Comparison of ENCODE assay signal across 13 mouse cellular contexts in the genomic region with DNA sequence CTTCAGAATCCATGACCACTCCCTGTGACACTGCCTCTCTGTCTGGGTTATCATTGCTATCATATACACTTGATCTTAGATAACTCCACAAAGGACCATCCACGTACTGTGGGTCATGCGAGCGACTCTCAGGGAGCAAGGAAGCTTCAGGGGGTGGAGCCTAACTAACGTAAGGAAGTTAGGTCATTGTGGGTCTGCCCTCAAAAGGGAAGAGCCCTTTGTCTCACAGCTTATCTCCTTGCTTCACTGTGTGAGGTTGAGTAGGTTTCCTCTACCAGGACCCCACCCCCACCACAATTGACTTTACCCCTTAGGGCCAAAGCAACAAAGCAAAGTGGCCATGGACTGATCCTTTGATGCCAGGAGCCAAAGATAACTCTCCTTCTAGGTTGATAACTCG. TPM values are rescaled to one million over a fixed set of nuclear protein-coding genes. Genes with fewer than 3 reads are reported as not detected.
DNase-seq lines count a peak whose midpoint lies in the region; ATAC-seq and TF ChIP-seq lines count a peak whose summit lies in the region.
"Had no signal": no experiment of that assay in that cellular context is flagged by ENCODE, and none has a peak within 500 bp of the region (broad histone marks: within the 10 kb centered on the region; RNA-seq: fewer than 3 reads in every experiment).

No protein-coding gene starts in this region.

- H3K4me3 ChIP-seq in heart, embryonic 10.5 days = peak overlapping the region; percentile 3; the same call in 1 of the 2 replicates
- H3K4me3 ChIP-seq in liver, embryonic 16.5 days (ENCODE audit: low read depth, low read length) = no peak overlapping the region
- H3K4me3 ChIP-seq in hindbrain, postnatal 0 days (ENCODE audit: low read length) = no peak overlapping the region
- H3K4me3 ChIP-seq: left cerebral cortex, adult 2 months; neural tube, embryonic 13.5 days had no signal

- H3K27ac ChIP-seq in heart, embryonic 10.5 days = peak overlapping the region; percentile 80
- H3K27ac ChIP-seq in liver, embryonic 16.5 days (ENCODE audit: low read length) = no peak overlapping the region
- H3K27ac ChIP-seq in hindbrain, postnatal 0 days = no peak overlapping the region
- H3K27ac ChIP-seq: kidney, postnatal 0 days; left cerebral cortex, adult 2 months; neural tube, embryonic 13.5 days had no signal

- H3K27me3 ChIP-seq in heart, embryonic 10.5 days (ENCODE audit: insufficient read depth, poor library complexity, severe bottlenecking) = no peaks in the 10 kb centered on the region
- no peaks in the 10 kb centered on the region for H3K27me3 ChIP-seq in liver, embryonic 16.5 days (ENCODE audit: control insufficient read depth, insufficient read depth, low read depth, low read length)
- no peaks in the 10 kb centered on the region for H3K27me3 ChIP-seq in hindbrain, postnatal 0 days (ENCODE audit: insufficient read depth, low read length)
- H3K27me3 ChIP-seq: neural tube, embryonic 13.5 days had no signal

- peak; percentile 66 for ATAC-seq in liver, embryonic 16.5 days (ENCODE audit: low read depth)
- no peak for ATAC-seq in hindbrain, postnatal 0 days
- ATAC-seq: activated CD4-positive, CD25-positive, alpha-beta regulatory T cell, adult 4 months had no signal

- H3K4me2 ChIP-seq in liver, embryonic 16.5 days (ENCODE audit: low read depth, low read length) = no peak overlapping the region
- H3K4me2 ChIP-seq in hindbrain, postnatal 0 days (ENCODE audit: low read depth, low read length) = no peak overlapping the region
- H3K4me2 ChIP-seq: neural tube, embryonic 13.5 days had no signal

- H3K4me1 ChIP-seq in heart, embryonic 10.5 days = peaks cover 45% of the 10 kb centered on the region
- H3K4me1 ChIP-seq in liver, embryonic 16.5 days (ENCODE audit: control insufficient read depth, low read depth, low read length) = peaks cover 10% of the 10 kb centered on the region
- no peaks in the 10 kb centered on the region for H3K4me1 ChIP-seq in hindbrain, postnatal 0 days (ENCODE audit: insufficient read depth, low read length)

- no peak for TF ChIP-seq CTCF in hindbrain, postnatal 0 days (IDR thresholded peaks at IDR 0.05; ENCODE audit: low read depth)

- DNase-seq in heart, embryonic 10.5 days (ENCODE audit: low spot score) = no peak
- no peak for DNase-seq in heart, postnatal 4 days
- DNase-seq in thymus, postnatal 0 days (ENCODE audit: low spot score) = peak; percentile 60
- no peak for DNase-seq in thymus, adult 18-20 months
- peak; percentile 30 for DNase-seq in thymus, postnatal 25 days
- no peak for DNase-seq in cerebellum, adult 8-10 months
- no peak for DNase-seq in hindbrain, postnatal 0 days (ENCODE audit: low spot score)
- DNase-seq: right cerebral cortex, postnatal 25 days had no signal

- no peak overlapping the region for H3K9ac ChIP-seq in liver, embryonic 16.5 days (ENCODE audit: low read depth, low read length)
- H3K9ac ChIP-seq in hindbrain, postnatal 0 days (replicated peaks; ENCODE audit: low read length) = no peak overlapping the region
- H3K9ac ChIP-seq: neural tube, embryonic 13.5 days had no signal

- no peaks in the 10 kb centered on the region for H3K9me3 ChIP-seq in heart, embryonic 10.5 days
- H3K9me3 ChIP-seq in liver, embryonic 16.5 days (replicated peaks; ENCODE audit: control insufficient read depth, low read length) = no peaks in the 10 kb centered on the region
- no peaks in the 10 kb centered on the region for H3K9me3 ChIP-seq in hindbrain, postnatal 0 days (ENCODE audit: low read length)
- H3K9me3 ChIP-seq: neural tube, embryonic 13.5 days had no signal

- 16% methylated on average over 5 of the region's 5 CpGs for WGBS in heart, embryonic 10.5 days
- WGBS in liver, embryonic 16.5 days (ENCODE audit: insufficient replicate concordance) = 4% methylated on average over 5 of the region's 5 CpGs
- 75% methylated on average over 5 of the region's 5 CpGs for WGBS in hindbrain, postnatal 0 days

- H3K36me3 ChIP-seq in heart, embryonic 10.5 days = peaks cover 2% of the 10 kb centered on the region; the same call in 1 of the 2 replicates
- H3K36me3 ChIP-seq in liver, embryonic 16.5 days (ENCODE audit: control insufficient read depth, insufficient read depth) = no peaks in the 10 kb centered on the region
- H3K36me3 ChIP-seq in hindbrain, postnatal 0 days (ENCODE audit: insufficient read depth, low read length) = no peaks in the 10 kb centered on the region
- H3K36me3 ChIP-seq: neural tube, embryonic 13.5 days had no signal

RNA-seq across cellular contexts. Expression of a gene that starts 7.7 kb away (rescaled TPM):
- polyA plus RNA-seq in heart, embryonic 10.5 days (2016; fragmentation: Nextera tagmentation; extraction: Ambion mirVana) = 99.0 and 123 TPM in 2 replicates
- 100 to 1,000 TPM; 115 to 116 TPM for total RNA-seq in heart, postnatal 4 days (2021)
- polyA plus RNA-seq in thymus, postnatal 0 days (2015; fragmentation: Nextera tagmentation; extraction: Ambion mirVana) = 58.9 and 60.9 TPM in 2 replicates
- 36.6 and 42.0 TPM in 2 replicates for polyA plus RNA-seq in liver, embryonic 16.5 days (2015; fragmentation: Nextera tagmentation; extraction: Ambion mirVana)
- total RNA-seq in hindbrain, postnatal 0 days (2014; rRNA removed) = 167 and 178 TPM in 2 replicates
- polyA plus RNA-seq in hindbrain, postnatal 0 days (2015; fragmentation: Nextera tagmentation; extraction: Ambion mirVana) = 95.9 and 101 TPM in 2 replicates

Comparison
In these comparisons a context has a peak if more than half of its experiments do, and no peak if none do; other contexts are left out.
1. DNase-seq: peak in thymus, postnatal 0 days (single experiment) and thymus, postnatal 25 days (single experiment); none in heart, embryonic 10.5 days (single experiment), heart, postnatal 4 days (single experiment), thymus, adult 18-20 months (0 of 2), cerebellum, adult 8-10 months (single experiment) and hindbrain, postnatal 0 days (single experiment).